Mouse (Mus musculus) stomach, postnatal 0 days (tissue): ENCODE measurements around the gene Fstl4. TPM values are rescaled to one million over a fixed set of nuclear protein-coding genes. Genes with fewer than 3 reads are reported as not detected.

Experiments
- ATAC-seq: fragments of 200-750 bp; cut with Nextera tagmentation; 2 replicates; pipeline ENCODE4 v1.8.0; 2017; ENCODE audit not compliant: low FRiP score, low TSS enrichment
- DNase-seq: peaks from one replicate; pipeline ENCODE4 v3.0.0-alpha.2; 2016; ENCODE audit warnings: low spot score
- H3K27ac ChIP-seq: fragments of 300-500 bp; sonication (generic); replicated peaks from 2 replicates; pipeline ENCODE4 v1.5.1; 2014; ENCODE audit warnings: mild to moderate bottlenecking, control low read depth
- H3K27me3 ChIP-seq: fragments of 300-500 bp; sonication (generic); 2 replicates; pipeline ENCODE4 v1.6.1; 2014; ENCODE audit warnings: low read length; ENCODE audit not compliant: control insufficient read depth, insufficient read depth
- H3K36me3 ChIP-seq: fragments of 300-500 bp; sonication (generic); 2 replicates; pipeline ENCODE4 v1.6.1; 2014; ENCODE audit warnings: low read length, mixed read lengths; ENCODE audit not compliant: control insufficient read depth, insufficient read depth
- H3K4me1 ChIP-seq: fragments of 300-500 bp; sonication (generic); replicated peaks from 2 replicates; pipeline ENCODE4 v1.6.1; 2014; ENCODE audit warnings: antibody characterized with exemption; ENCODE audit not compliant: control insufficient read depth, insufficient read depth
- H3K4me2 ChIP-seq: fragments of 300-500 bp; sonication (generic); replicated peaks from 2 replicates; pipeline ENCODE4 v1.6.1; 2014; ENCODE audit warnings: low read depth, mild to moderate bottlenecking, control low read depth, moderate library complexity
- H3K4me3 ChIP-seq: fragments of 300-500 bp; sonication (generic); 2 replicates; pipeline ENCODE4 v1.5.1; 2014; ENCODE audit warnings: low read depth, low read length, control low read depth
- H3K9ac ChIP-seq: fragments of 300-500 bp; sonication (generic); 2 replicates; pipeline ENCODE4 v1.6.1; 2014; ENCODE audit warnings: mild to moderate bottlenecking, low read length, control low read depth, mixed read lengths
- H3K9me3 ChIP-seq: fragments of 300-500 bp; sonication (generic); 2 replicates; pipeline ENCODE4 v1.6.1; 2016; ENCODE audit warnings: low read length; ENCODE audit not compliant: control insufficient read depth
- CTCF ChIP-seq: IDR thresholded peaks from 2 replicates; pipeline ENCODE4 v1.5.1; 2016; ENCODE audit warnings: antibody characterized with exemption, low read depth, mild to moderate bottlenecking, moderate library complexity
- EP300 ChIP-seq: optimal IDR thresholded peaks from 2 replicates; pipeline ENCODE3; 2016; ENCODE audit warnings: antibody characterized with exemption
- WGBS: fragments of 180-500 bp; shearing (Covaris S2); extraction: QIAGEN DNeasy Blood & Tissue Kit; methylation state at CpG from one replicate; pipeline ENCODE4 v1.1.7; 2014; 5-methylcytosine and 5-hydroxymethylcytosine counted together
- polyA plus RNA-seq: library from polyadenylated mRNA; unstranded; fragments of >200 nt; fragmentation: Nextera tagmentation; extraction: Ambion mirVana; gene quantifications from 2 replicates; pipeline ENCODE4 v1.2.1, GENCODE M21; 2015

Fstl4 gene
- polyA plus RNA-seq, 1 experiment from 2014 or later, result 1.1 TPM

DNA sequence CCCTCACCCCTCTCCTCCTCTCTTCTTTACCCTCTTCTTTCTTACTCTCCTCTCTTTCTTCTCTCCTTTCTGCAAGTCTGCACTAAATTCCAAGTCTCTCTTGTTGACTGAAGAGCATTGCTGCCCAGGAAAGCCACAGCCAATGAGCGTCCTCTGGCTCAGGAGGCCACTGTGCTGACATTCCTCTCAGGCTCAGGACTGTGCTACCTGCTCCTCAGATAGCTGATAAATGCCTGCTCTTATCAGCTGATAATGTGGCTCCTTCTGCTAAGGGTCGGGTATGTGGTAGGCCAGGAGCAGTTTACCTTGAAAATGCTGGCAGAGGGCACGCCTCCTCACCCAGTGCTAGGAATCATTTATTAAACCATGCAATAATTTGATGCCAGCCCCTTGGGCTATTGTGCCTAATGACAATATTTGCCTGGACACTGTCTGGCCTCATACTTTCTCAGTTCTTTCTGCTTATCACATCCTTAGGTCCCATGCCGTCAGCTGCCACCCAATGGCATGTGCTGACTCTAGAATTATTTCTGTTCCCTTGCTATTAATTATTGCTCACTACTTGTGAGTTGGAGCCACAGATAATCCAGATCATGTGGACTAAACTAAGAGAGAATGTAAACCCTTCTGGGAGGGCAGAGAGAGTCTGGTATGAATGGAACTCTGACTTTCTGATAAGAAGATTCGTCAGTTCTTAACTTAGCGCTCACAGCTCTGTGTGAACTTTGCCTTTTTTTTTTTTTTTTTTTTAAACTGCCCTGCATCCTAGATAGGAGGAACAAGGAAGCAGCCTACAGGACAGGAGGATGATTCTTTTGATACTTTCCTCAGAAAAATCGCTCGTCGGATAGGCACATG lies 19.6 kb upstream of the Fstl4 start:
- no peaks in the 10 kb centered on the region for H3K27me3 ChIP-seq
- no peaks in the 10 kb centered on the region for H3K9me3 ChIP-seq
- no peaks in the 10 kb centered on the region for H3K4me1 ChIP-seq
- 0 out of 2 replicates have a peak, but pooled peaks have one; percentile 35 for ATAC-seq
- H3K9ac ChIP-seq, result no peak overlapping the region
- H3K36me3 ChIP-seq, result no peaks in the 10 kb centered on the region
- WGBS, result 39% methylated on average over 9 of the region's 9 CpGs
- no peak overlapping the region for H3K4me3 ChIP-seq
- no peak overlapping the region for H3K4me2 ChIP-seq
- TF ChIP-seq EP300, result no peak
- DNase-seq, result no peak
- H3K27ac ChIP-seq, result no peak overlapping the region

DNA sequence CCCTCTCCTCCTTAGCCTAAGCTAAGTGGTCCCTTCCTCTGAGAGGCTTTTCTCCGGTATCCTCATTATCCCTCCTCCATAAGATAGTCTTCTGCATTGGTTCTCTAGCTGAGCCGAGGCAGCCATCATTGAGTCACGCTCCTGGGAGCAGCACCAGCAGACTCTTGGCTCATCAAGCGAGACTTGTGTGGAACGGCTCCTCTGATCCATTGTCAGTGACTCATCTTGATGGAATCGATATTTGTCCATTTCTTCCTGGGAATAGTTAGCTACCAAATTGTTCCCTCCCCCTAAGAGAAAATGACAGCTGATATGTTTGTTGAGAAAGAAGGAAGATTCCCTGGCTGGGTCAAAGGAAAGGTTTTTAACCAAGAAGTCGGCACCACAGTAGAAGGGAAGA lies 17.2 kb upstream of the Fstl4 start:
- Histone ChIP-seq H3K9ac (no peak overlapping the region), H3K4me2 (no peak overlapping the region), H3K4me1 (no peaks in the 10 kb centered on the region), H3K4me3 (no peak overlapping the region), H3K9me3 (no peaks in the 10 kb centered on the region), H3K27me3 (no peaks in the 10 kb centered on the region), H3K27ac (no peak overlapping the region), H3K36me3 (no peaks in the 10 kb centered on the region)
- DNase-seq (no peak), ATAC-seq (no peak)
- 74% methylated on average over 7 of the region's 7 CpGs for WGBS
- TF ChIP-seq CTCF (no peak), EP300 (no peak)

DNA sequence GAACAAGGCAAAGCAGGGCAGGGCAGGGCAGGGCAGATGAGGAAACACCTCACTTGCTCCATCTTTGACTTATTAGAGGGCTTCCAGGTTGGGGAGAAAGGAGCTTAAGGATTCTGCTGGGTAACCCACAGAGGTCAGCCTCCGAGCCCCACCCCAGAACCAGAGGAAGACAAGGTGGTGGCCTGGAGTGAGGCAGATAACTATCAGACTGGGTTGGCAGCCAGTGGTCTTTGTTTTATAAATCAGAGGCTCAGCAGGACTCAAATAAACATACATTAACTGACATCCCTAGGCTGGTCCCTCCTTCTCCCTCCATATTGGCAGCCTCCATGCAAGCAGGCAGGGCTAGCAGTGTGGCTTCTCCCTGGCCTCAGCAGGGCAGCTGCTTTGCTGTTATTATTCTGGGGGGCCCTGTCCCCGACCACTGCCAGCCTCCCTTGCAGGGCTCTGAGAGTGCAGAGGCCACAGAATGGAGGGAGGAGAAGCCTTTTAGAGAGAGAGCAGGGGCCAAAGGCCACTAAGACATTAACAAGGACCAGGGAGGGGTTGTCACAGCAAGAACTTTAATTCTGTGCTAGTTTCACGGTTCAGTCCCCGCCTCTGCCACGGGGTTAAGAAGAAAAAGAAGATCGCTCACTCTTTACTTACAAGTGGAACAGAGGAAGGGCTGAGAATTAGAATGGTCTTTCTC lies 16.5 kb upstream of the Fstl4 start:
- Histone ChIP-seq H3K4me1 (no peaks in the 10 kb centered on the region), H3K9ac (no peak overlapping the region), H3K4me3 (no peak overlapping the region), H3K4me2 (no peak overlapping the region), H3K36me3 (no peaks in the 10 kb centered on the region), H3K27me3 (no peaks in the 10 kb centered on the region), H3K9me3 (no peaks in the 10 kb centered on the region), H3K27ac (no peak overlapping the region)
- DNase-seq (no peak), ATAC-seq (no peak)
- TF ChIP-seq EP300 (no peak), CTCF (no peak)
- 28% methylated on average over 6 of the region's 6 CpGs for WGBS

DNA sequence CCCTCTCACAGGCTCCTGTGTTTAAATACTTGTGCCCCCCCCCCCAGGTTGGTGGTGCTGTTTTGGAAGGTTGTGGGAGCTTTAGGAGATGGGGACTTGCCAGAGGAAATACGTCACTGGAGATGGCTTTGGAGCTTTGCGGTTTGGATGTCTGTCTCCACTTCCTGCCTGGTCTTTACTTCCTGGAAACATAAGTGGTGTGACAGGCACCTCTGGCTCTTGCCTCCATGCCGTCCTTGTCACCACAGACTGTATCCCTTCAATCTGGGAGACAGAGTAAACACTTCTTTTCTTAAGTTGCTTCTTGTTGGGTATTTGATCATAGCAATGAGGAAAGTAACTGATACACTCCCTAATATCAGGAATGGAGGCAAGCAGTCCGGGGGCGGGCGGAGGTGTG lies 14.4 kb upstream of the Fstl4 start:
- WGBS, result 74% methylated on average over 6 of the region's 6 CpGs
- H3K9ac ChIP-seq, result no peak overlapping the region
- no peaks in the 10 kb centered on the region for H3K4me1 ChIP-seq
- no peaks in the 10 kb centered on the region for H3K36me3 ChIP-seq
- no peak for TF ChIP-seq CTCF
- no peak for TF ChIP-seq EP300
- H3K4me3 ChIP-seq, result no peak overlapping the region
- no peaks in the 10 kb centered on the region for H3K27me3 ChIP-seq
- H3K4me2 ChIP-seq, result no peak overlapping the region
- no peak for ATAC-seq
- no peaks in the 10 kb centered on the region for H3K9me3 ChIP-seq
- no peak for DNase-seq
- H3K27ac ChIP-seq, result no peak overlapping the region

DNA sequence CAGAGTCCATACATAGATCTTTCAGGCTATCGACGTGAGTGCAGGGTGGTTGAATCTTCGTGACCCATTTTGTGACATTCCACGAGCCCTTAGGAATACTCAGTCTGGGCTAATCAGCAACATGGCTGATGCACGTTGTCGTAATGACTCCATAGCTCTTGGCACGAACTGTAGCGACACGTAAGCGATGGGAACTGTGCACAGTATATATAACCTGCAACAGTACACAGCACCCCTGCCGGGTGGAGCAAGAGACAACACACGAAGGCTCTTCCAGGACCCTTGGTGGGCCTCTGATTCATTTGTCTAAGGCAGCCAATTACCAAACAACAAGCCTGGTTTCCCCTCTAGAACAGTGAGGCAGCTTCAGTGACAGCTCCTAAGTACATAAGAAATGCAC lies 11.9 kb upstream of the Fstl4 start:
- H3K9ac ChIP-seq, result no peak overlapping the region
- H3K9me3 ChIP-seq, result no peaks in the 10 kb centered on the region
- no peak for DNase-seq
- ATAC-seq, result no peak
- H3K27me3 ChIP-seq, result no peaks in the 10 kb centered on the region
- 83% methylated on average over 12 of the region's 12 CpGs for WGBS
- H3K27ac ChIP-seq, result no peak overlapping the region
- TF ChIP-seq EP300 (no peak), CTCF (no peak)
- H3K4me3 ChIP-seq, result no peak overlapping the region
- H3K4me2 ChIP-seq, result no peak overlapping the region
- no peaks in the 10 kb centered on the region for H3K4me1 ChIP-seq
- H3K36me3 ChIP-seq, result no peaks in the 10 kb centered on the region

DNA sequence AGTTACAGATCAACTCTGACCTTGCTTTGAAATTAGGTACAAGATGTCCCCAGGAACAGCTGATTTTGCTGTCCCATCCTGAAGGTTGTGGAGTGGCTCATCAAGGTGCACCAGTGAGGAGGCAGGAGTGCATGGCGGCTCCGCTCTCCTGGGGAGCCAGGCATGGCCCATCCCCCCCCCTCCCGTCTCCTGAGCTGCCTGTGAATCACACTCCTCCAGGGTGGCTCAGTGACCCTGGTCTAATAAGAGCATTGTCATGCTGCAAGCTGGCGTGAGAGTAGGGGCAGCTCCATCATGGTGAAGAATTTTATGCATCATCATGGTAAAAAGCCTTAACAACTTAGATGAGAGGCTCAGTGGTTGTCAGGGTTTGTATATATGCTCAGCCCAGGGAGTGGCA lies 11.2 kb upstream of the Fstl4 start:
- ATAC-seq (no peak), DNase-seq (no peak)
- TF ChIP-seq CTCF (no peak), EP300 (no peak)

More for the DNA sequence above, 11.2 kb upstream of the Fstl4 start:
- no peaks in the 10 kb centered on the region for H3K36me3 ChIP-seq
- no peak overlapping the region for H3K27ac ChIP-seq
- 59% methylated on average over 4 of the region's 4 CpGs for WGBS
- no peak overlapping the region for H3K9ac ChIP-seq
- H3K27me3 ChIP-seq, result no peaks in the 10 kb centered on the region
- no peaks in the 10 kb centered on the region for H3K9me3 ChIP-seq
- no peaks in the 10 kb centered on the region for H3K4me1 ChIP-seq
- no peak overlapping the region for H3K4me2 ChIP-seq
- no peak overlapping the region for H3K4me3 ChIP-seq
